Mouse (Mus musculus): Measurements from ENCODE around the gene Ada.

GRCm38 (mm10) chr2:163761402-163761801 lies 11.4 kb upstream of the Ada start:
- TF ChIP-seq CTCF (IDR thresholded peaks at IDR 0.05; ENCODE audit: low read depth): no peak
- no peak for TF ChIP-seq EP300 (IDR thresholded peaks at IDR 0.05; ENCODE audit: low read depth)
